Mouse (Mus musculus) activated CD4-positive, CD25-positive, alpha-beta regulatory T cell (primary cell): ENCODE data around the gene Olfr653. TPM values are rescaled to one million over a fixed set of nuclear protein-coding genes. Genes with fewer than 3 reads are reported as not detected.

Experiments used
- polyA plus RNA-seq, 2 experiments: library from polyadenylated mRNA; unstranded; fragments of 100-300 nt; shearing (Covaris generic); gene quantifications; one replicate each; pipeline ENCODE4 v1.2.1; 2017

Gene Olfr653
- not detected for polyA plus RNA-seq

DNA sequence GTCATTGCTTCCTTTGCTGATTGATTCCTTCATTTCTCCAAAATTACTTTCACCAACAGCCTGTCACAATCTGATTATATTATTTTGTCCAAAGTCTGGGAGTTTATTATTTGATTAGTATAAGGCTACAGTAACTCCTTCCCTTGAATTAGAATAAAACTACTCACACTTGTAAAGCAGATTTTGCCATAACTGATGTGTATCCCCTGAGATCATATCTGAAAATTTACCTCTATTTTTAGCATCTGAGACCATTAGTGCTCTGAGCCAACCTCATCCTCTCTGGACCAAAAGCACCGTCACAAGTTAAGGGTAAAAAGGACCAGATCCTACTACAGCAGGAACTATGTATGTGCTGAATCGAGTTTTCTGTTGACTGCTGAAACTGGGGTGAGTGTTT lies at the start of gene Olfr653:
Olfr653 (plus strand) TSS at position 301 of the 400 bp plus-strand sequence.

DNA sequence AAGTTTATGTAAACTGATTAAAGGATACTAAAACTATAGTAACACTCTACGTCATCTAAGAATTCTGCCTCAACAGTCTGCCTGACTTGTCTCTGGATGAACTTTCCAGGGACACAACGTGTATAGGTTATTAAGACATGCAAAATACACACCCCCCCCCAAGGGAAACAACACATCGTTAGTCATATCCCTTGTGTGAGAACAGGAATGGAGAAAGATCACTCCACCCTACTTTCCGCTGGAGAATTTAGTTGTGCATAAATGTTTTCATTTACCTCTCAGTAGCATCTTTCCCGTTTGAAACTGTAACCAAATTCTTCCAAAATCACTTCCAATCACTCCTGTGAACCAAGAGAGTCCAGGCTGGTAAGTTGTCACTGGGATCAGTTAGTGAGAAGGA lies 27.3 kb upstream of the Olfr653 start, which contains the start of gene Olfr651:
Olfr651 (plus strand) TSS at position 301 of the 400 bp plus-strand sequence.

DNA sequence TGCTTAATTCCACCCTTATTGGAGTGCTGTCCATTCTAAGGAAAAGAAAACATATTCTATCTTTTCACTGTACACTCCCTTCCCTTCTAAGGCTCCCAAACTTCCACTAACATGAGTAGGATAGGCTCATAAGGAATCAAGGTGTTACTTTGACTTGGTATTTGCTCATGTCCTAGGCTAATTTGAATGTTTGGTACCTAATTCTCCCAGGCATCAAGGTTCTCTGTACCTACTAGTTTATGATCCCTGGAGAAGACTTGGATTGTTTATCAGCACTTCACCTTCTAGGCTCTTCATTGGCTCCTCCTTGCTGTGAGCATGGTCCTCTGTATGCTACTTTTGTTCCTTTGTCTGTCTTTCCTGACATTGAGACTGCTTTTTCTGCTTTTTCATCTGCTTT lies 16.5 kb upstream of the Olfr653 start, which contains the start of gene Olfr652:
Olfr652 (plus strand) TSS at position 301 of the 400 bp plus-strand sequence.

DNA sequence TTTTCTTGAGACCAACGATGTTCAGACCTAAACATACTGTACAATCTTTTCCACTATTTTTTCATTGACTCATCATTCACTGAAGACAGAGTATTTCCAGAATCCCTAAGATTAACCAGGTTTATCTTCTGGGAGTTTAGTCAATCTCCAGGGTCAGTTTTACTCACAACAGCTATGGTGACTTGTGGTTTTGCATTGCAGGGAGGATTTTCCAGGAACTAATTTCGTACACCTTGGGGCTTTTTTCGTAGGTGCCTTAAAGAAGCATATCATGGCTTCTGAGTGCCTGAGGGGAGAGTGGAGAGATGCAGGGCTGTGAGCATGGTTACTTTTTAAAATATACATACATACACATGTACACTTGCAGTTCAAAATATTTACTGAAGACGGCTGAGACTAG lies 9.6 kb downstream of the Olfr653 start, which contains the start of gene Olfr654:
Olfr654 (plus strand) TSS at position 301 of the 400 bp plus-strand sequence.

DNA sequence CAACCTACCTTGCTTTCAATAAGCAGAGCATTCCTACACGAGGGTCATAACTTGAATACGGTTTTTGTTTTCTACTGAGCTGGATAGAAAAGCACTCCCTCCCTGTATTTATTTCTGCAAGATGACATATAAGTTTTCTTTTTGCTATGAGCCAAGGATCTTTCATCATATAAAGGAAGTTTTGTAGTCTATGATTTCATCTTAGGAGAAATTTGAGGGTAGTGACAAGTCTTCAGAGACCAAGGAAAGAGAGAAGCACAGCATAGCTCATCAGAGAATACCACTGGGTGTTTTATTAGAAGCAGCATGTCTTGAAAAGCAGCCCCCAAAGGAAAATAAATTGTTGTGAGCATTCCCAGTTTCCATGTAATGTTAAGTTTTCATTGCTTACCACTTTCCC lies 24.6 kb downstream of the Olfr653 start, which contains the start of gene Olfr655:
Olfr655 (minus strand) TSS at position 101 of the 400 bp plus-strand sequence.

DNA sequence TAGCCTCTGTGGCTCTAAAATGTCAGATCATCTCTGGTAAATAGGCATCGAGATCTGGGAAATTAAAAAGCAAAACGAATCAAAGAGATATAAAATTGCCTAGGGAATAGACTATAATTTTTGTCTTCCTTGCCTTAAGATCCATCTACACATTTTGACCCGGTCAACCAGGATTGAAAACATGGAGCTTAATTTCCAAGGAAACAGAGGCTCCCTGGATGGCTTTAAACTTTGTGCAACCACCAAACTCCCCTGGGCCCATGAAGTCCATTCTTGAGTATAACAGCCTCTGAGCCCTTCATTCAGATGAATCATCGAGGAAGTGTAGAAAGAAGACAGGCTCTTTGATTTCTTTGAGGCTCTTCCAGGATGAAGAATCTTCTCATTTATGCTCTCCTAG lies 36.5 kb downstream of the Olfr653 start, which contains the start of gene Olfr656:
Olfr656 (plus strand) TSS at position 301 of the 400 bp plus-strand sequence.

DNA sequence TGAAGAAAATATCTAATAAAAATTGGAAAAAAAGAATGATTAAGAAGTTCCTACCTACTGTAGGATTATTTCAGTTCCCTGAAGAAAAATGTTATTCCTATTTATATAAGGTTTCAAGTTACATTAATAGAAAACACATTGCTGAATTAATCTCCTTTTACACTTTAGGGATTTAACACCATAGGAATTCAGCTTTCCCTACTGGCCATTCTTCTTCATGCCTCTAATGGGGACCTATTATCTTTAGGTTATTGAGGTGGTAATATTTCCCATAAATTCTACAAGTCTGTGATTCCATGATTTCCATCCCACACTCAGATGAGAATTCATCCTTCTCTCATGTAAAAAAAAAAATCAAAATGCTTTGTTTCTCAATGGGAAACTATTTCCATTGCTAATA lies 47.4 kb downstream of the Olfr653 start, which contains the start of gene Olfr657:
Olfr657 (plus strand) TSS at position 301 of the 400 bp plus-strand sequence.

Other genes with a start within 250 kb of the Olfr653 start
- 1 to 10 TPM in 1 of 2 experiments, under 1 TPM in 1; 0.25 to 1.1 TPM for gene Trim34b, start 247.8 kb upstream of the Olfr653 start, polyA plus RNA-seq
- 10 to 100 TPM; 25.7 to 33.5 TPM for gene Trim12c, start 224.0 kb upstream of the Olfr653 start, polyA plus RNA-seq
- 1 to 10 TPM; 1.0 to 2.2 TPM for gene Trim30b, start 207.4 kb upstream of the Olfr653 start, polyA plus RNA-seq
- under 1 TPM; 0.47 to 0.86 TPM for gene Trim30c, start 176.5 kb upstream of the Olfr653 start, polyA plus RNA-seq
- gene Trim30a, start 112.1 kb upstream of the Olfr653 start, polyA plus RNA-seq = 10 to 100 TPM; 54.1 to 86.0 TPM
- 10 to 100 TPM; 17.4 to 23.2 TPM for gene Trim30d, start 69.5 kb upstream of the Olfr653 start, polyA plus RNA-seq
- gene Olfr651, start 27.2 kb upstream of the Olfr653 start, polyA plus RNA-seq = not detected
- under 1 TPM in 1 of 2 experiments, not detected in 1; 0.20 TPM for gene Olfr652, start 16.4 kb upstream of the Olfr653 start, polyA plus RNA-seq
- gene Olfr654, start 9.7 kb downstream of the Olfr653 start, polyA plus RNA-seq = under 1 TPM in 1 of 2 experiments, not detected in 1; 0.09 TPM
- gene Olfr655, start 24.5 kb downstream of the Olfr653 start, polyA plus RNA-seq = under 1 TPM in 1 of 2 experiments, not detected in 1; 0.14 TPM
- gene Olfr656, start 36.6 kb downstream of the Olfr653 start, polyA plus RNA-seq = under 1 TPM in 1 of 2 experiments, not detected in 1; 0.11 TPM
- gene Olfr657, start 47.5 kb downstream of the Olfr653 start, polyA plus RNA-seq = not detected
- gene Olfr658, start 70.0 kb downstream of the Olfr653 start, polyA plus RNA-seq = under 1 TPM in 1 of 2 experiments, not detected in 1; 0.42 TPM
- under 1 TPM in 1 of 2 experiments, not detected in 1; 0.37 TPM for gene Olfr659, start 89.4 kb downstream of the Olfr653 start, polyA plus RNA-seq
- gene Olfr661, start 109.2 kb downstream of the Olfr653 start, polyA plus RNA-seq = under 1 TPM in 1 of 2 experiments, not detected in 1; 0.05 TPM
- gene Usp17le, start 200.2 kb downstream of the Olfr653 start, polyA plus RNA-seq = not detected